Comparison of ENCODE assay signal across 10 mouse cellular contexts in the genomic region with DNA sequence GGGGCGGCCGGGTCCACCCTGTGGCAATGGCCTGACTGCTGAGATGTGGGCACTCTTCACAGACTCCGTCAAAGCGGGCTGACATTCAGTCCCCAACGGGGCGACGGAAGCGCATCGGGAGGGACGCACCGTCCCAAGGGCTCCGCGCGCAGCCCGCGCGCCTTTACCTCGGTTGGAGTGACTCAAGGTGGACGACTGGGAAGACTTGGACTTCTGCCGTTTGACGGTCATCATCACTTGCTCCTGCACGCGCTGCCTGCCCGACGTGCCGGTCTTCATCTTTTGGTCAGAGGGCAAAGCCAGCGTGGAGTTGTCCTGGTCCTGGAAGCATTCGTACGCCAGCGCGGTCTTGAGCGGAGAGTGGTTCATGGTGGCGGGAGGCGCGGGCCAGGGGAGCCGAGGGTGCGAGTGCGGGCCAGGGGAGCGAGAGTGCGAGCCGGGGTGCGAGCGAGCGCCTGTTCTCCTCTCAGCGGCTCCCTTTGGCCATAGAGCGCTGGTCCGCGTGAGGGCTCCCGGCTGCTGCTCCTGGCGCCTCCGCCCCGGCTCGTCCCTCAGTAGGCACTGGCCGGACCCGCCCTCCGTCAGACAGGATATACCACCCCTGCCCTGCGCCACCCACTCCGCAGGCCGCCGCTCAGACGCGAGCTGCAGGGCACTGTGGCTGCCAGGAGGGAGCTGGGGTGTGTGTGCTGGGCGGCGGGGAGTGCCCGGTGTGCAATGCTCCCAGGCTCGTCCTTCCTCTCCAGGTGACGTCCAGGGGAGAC. TPM values are rescaled to one million over a fixed set of nuclear protein-coding genes. Genes with fewer than 3 reads are reported as not detected.
DNase-seq lines count a peak whose midpoint lies in the region; ATAC-seq lines count a peak whose summit lies in the region.
"Had no signal": no experiment of that assay in that cellular context is flagged by ENCODE, and none has a peak within 500 bp of the region (broad histone marks: within the 10 kb centered on the region; RNA-seq: fewer than 3 reads in every experiment).

A gene (minus strand): TSS at position 564 of the 764 bp plus-strand sequence.

- H3K27ac ChIP-seq in liver, embryonic 12.5 days: no peak within 1 kb of the TSS
- no peak within 1 kb of the TSS for H3K27ac ChIP-seq in embryonic facial prominence, embryonic 13.5 days
- no peak within 1 kb of the TSS for H3K27ac ChIP-seq in limb, embryonic 10.5 days
- no peak within 1 kb of the TSS for H3K27ac ChIP-seq in neural tube, embryonic 15.5 days (replicated peaks)

- no peak within 1 kb of the TSS for H3K4me3 ChIP-seq in liver, embryonic 12.5 days
- peak within 1 kb of the TSS; percentile 45 for H3K4me3 ChIP-seq in embryonic facial prominence, embryonic 13.5 days
- peak within 1 kb of the TSS; percentile 42 for H3K4me3 ChIP-seq in limb, embryonic 10.5 days
- peak within 1 kb of the TSS; percentile 26 for H3K4me3 ChIP-seq in neural tube, embryonic 15.5 days (replicated peaks)

- H3K4me1 ChIP-seq in liver, embryonic 12.5 days: no peaks in the 10 kb centered on the region
- peaks cover 11% of the 10 kb centered on the region; the same call in 1 of the 2 replicates for H3K4me1 ChIP-seq in embryonic facial prominence, embryonic 13.5 days
- peaks cover 10% of the 10 kb centered on the region for H3K4me1 ChIP-seq in limb, embryonic 10.5 days
- peaks cover 9% of the 10 kb centered on the region for H3K4me1 ChIP-seq in neural tube, embryonic 15.5 days

- no peak for DNase-seq in liver
- DNase-seq in limb, embryonic 10.5 days (ENCODE audit: low spot score): peak; percentile 54
- no peak for DNase-seq in layer of hippocampus, adult 8-10 months (ENCODE audit: low spot score in 2 of 2)
- DNase-seq in cerebellum, postnatal 14 days: no peak
- DNase-seq in left cerebral cortex, adult 18-20 months (ENCODE audit: low spot score in 2 of 2): no peak
- DNase-seq: thymus, postnatal 36 days had no signal

- ATAC-seq in liver, embryonic 12.5 days: no peak
- ATAC-seq in embryonic facial prominence, embryonic 13.5 days (ENCODE audit: insufficient number of reproducible peaks, insufficient read depth, low FRiP score, low TSS enrichment, low read depth): peak; percentile 62; the same call in 1 of the 2 replicates
- no peak for ATAC-seq in neural tube, embryonic 15.5 days (ENCODE audit: low FRiP score)

- peak within 1 kb of the TSS; percentile 22; the same call in 1 of the 2 replicates for H3K4me2 ChIP-seq in liver, embryonic 12.5 days
- H3K4me2 ChIP-seq in embryonic facial prominence, embryonic 13.5 days: peak within 1 kb of the TSS; percentile 71
- peak within 1 kb of the TSS; percentile 56 for H3K4me2 ChIP-seq in neural tube, embryonic 15.5 days

- 2% methylated on average over 67 of the region's 67 CpGs for WGBS in liver, embryonic 12.5 days (ENCODE audit: insufficient replicate concordance)
- under 1% methylated on average over 67 of the region's 67 CpGs for WGBS in embryonic facial prominence, embryonic 13.5 days
- under 1% methylated on average over 67 of the region's 67 CpGs for WGBS in limb, embryonic 10.5 days
- WGBS in neural tube, embryonic 15.5 days: under 1% methylated on average over 64 of the region's 67 CpGs

- no peaks in the 10 kb centered on the region for H3K36me3 ChIP-seq in liver, embryonic 12.5 days
- H3K36me3 ChIP-seq in embryonic facial prominence, embryonic 13.5 days: no peaks in the 10 kb centered on the region
- no peaks in the 10 kb centered on the region for H3K36me3 ChIP-seq in limb, embryonic 10.5 days
- H3K36me3 ChIP-seq in neural tube, embryonic 15.5 days: no peaks in the 10 kb centered on the region

- H3K9ac ChIP-seq in liver, embryonic 12.5 days: no peak within 1 kb of the TSS
- peak within 1 kb of the TSS; percentile 60 for H3K9ac ChIP-seq in embryonic facial prominence, embryonic 13.5 days
- no peak within 1 kb of the TSS for H3K9ac ChIP-seq in neural tube, embryonic 15.5 days (replicated peaks)

- peaks cover 97% of the 10 kb centered on the region for H3K27me3 ChIP-seq in liver, embryonic 12.5 days (replicated peaks)
- peaks cover 92% of the 10 kb centered on the region for H3K27me3 ChIP-seq in embryonic facial prominence, embryonic 13.5 days
- H3K27me3 ChIP-seq in limb, embryonic 10.5 days (ENCODE audit: low read depth, poor library complexity, severe bottlenecking): peaks cover 96% of the 10 kb centered on the region
- peaks cover 79% of the 10 kb centered on the region for H3K27me3 ChIP-seq in neural tube, embryonic 15.5 days (replicated peaks)

- H3K9me3 ChIP-seq in liver, embryonic 12.5 days (replicated peaks): no peaks in the 10 kb centered on the region
- no peaks in the 10 kb centered on the region for H3K9me3 ChIP-seq in embryonic facial prominence, embryonic 13.5 days
- no peaks in the 10 kb centered on the region for H3K9me3 ChIP-seq in limb, embryonic 10.5 days (replicated peaks)
- H3K9me3 ChIP-seq in neural tube, embryonic 15.5 days (replicated peaks): no peaks in the 10 kb centered on the region

RNA-seq across cellular contexts. Expression of the gene that starts here (rescaled TPM):
- polyA plus RNA-seq in liver, embryonic 12.5 days (2016; fragmentation: Nextera tagmentation; extraction: Ambion mirVana): not detected in 2 replicates
- polyA plus RNA-seq in embryonic facial prominence, embryonic 13.5 days (2015; fragmentation: Nextera tagmentation; extraction: Ambion mirVana): 12.4 and 14.7 TPM in 2 replicates
- polyA plus RNA-seq in limb, embryonic 10.5 days (2016; fragmentation: Nextera tagmentation; extraction: Ambion mirVana): 0.30 and 0.63 TPM in 2 replicates
- polyA plus RNA-seq in neural tube, embryonic 15.5 days (2015; fragmentation: Nextera tagmentation; extraction: Ambion mirVana): 0.10 and 1.9 TPM in 2 replicates
- not detected for total RNA-seq in layer of hippocampus, adult 8-10 months (2022)
- total RNA-seq in left cerebral cortex, adult 18-20 months (2021): under 1 TPM in 1 of 2 experiments, not detected in 1; 0.09 TPM
- total RNA-seq: adrenal gland, adult 18-20 months had no signal

Comparison
In these comparisons a context has a peak if more than half of its experiments do, and no peak if none do; other contexts are left out.
1. Peak in DNase-seq and H3K4me3 ChIP-seq in limb, embryonic 10.5 days; RNA of the gene not detected or under 1 TPM.